Mouse (Mus musculus): ENCODE data around the gene Exosc7. TPM values are rescaled to one million over a fixed set of nuclear protein-coding genes. Genes with fewer than 3 reads are reported as not detected.

The Exosc7 gene
- polyA plus RNA-seq, 1 experiment from 2014 or later, result 71.3 TPM

- H3K4me3 ChIP-seq, result no peak overlapping the region
- H3K4me2 ChIP-seq, result no peak overlapping the region
- peak; percentile 64; the same call in 1 of the 2 replicates for ATAC-seq (ENCODE audit: insufficient number of reproducible peaks, low FRiP score)
- H3K9me3 ChIP-seq (replicated peaks), result peaks cover 14% of the 10 kb centered on the region
- H3K4me1 ChIP-seq (replicated peaks), result 0 out of 2 replicates have a peak, but pooled peaks cover 6% of the 10 kb centered on the region
- no peaks in the 10 kb centered on the region for H3K27me3 ChIP-seq (replicated peaks)
- H3K36me3 ChIP-seq, result peaks cover 80% of the 10 kb centered on the region
- WGBS, result 70% methylated on average over 5 of the region's 5 CpGs
- peak overlapping the region; percentile 19; the same call in 1 of the 2 replicates for H3K27ac ChIP-seq (ENCODE audit: poor library complexity, severe bottlenecking)
- no peak overlapping the region for H3K9ac ChIP-seq
These were observed 26.0 kb downstream of the Exosc7 start for GRCm38 (mm10) chr9:123138891-123139474.

GRCm38 (mm10) chr9:123139887-123140614, 27.0 kb downstream of the Exosc7 start:
- no peak overlapping the region for H3K4me2 ChIP-seq

GRCm38 (mm10) chr9:123148430-123148829, 35.4 kb downstream of the Exosc7 start:
- Histone ChIP-seq H3K36me3 (peaks cover 10% of the 10 kb centered on the region), H3K4me2 (no peak overlapping the region), H3K4me1 (replicated peaks) (0 out of 2 replicates have a peak, but pooled peaks cover 3% of the 10 kb centered on the region), H3K27ac (ENCODE audit: poor library complexity, severe bottlenecking) (no peak overlapping the region), H3K27me3 (replicated peaks) (no peaks in the 10 kb centered on the region), H3K9me3 (replicated peaks) (peaks cover 18% of the 10 kb centered on the region), H3K4me3 (no peak overlapping the region), H3K9ac (no peak overlapping the region)
- WGBS, result 76% methylated on average over 5 of the region's 5 CpGs
- no peak for ATAC-seq (ENCODE audit: insufficient number of reproducible peaks, low FRiP score)

More at GRCm38 (mm10) chr9:123139887-123140614, 27.0 kb downstream of the Exosc7 start:
- Histone ChIP-seq H3K36me3 (peaks cover 74% of the 10 kb centered on the region), H3K27me3 (replicated peaks) (no peaks in the 10 kb centered on the region), H3K27ac (ENCODE audit: poor library complexity, severe bottlenecking) (no peak overlapping the region), H3K4me3 (no peak overlapping the region), H3K9ac (no peak overlapping the region), H3K9me3 (replicated peaks) (peaks cover 19% of the 10 kb centered on the region), H3K4me1 (replicated peaks) (0 out of 2 replicates have a peak, but pooled peaks cover 6% of the 10 kb centered on the region)
- no peak for ATAC-seq (ENCODE audit: insufficient number of reproducible peaks, low FRiP score)
- WGBS, result 82% methylated on average over 4 of the region's 4 CpGs

GRCm38 (mm10) chr9:123150241-123151020, 37.4 kb downstream of the Exosc7 start, which contains the start of gene Clec3b:
Gene Clec3b, plus strand, starts transcription at chr9:123150946.
- Histone ChIP-seq H3K9me3 (replicated peaks) (peaks cover 3% of the 10 kb centered on the region), H3K9ac (no peak within 1 kb of the TSS), H3K4me3 (no peak within 1 kb of the TSS), H3K4me2 (no peak within 1 kb of the TSS), H3K27ac (ENCODE audit: poor library complexity, severe bottlenecking) (no peak within 1 kb of the TSS), H3K36me3 (no peaks in the 10 kb centered on the region; the same call in 1 of the 2 replicates), H3K27me3 (replicated peaks) (no peaks in the 10 kb centered on the region), H3K4me1 (replicated peaks) (0 out of 2 replicates have a peak, but pooled peaks cover 3% of the 10 kb centered on the region)
- ATAC-seq (ENCODE audit: insufficient number of reproducible peaks, low FRiP score), result no peak
- 76% methylated on average over 5 of the region's 5 CpGs for WGBS

- H3K4me3 ChIP-seq, result no peak overlapping the region
- no peak overlapping the region for H3K27ac ChIP-seq (ENCODE audit: poor library complexity, severe bottlenecking)
- H3K27me3 ChIP-seq (replicated peaks), result 0 out of 2 replicates have a peak, but pooled peaks cover 5% of the 10 kb centered on the region
- H3K4me2 ChIP-seq, result no peak overlapping the region
- no peak overlapping the region for H3K9ac ChIP-seq
- 0 out of 2 replicates have a peak, but pooled peaks cover 3% of the 10 kb centered on the region for H3K4me1 ChIP-seq (replicated peaks)
- no peak for ATAC-seq (ENCODE audit: insufficient number of reproducible peaks, low FRiP score)
- no peaks in the 10 kb centered on the region for H3K9me3 ChIP-seq (replicated peaks)
- no peaks in the 10 kb centered on the region for H3K36me3 ChIP-seq
- 41% methylated on average over 1 of the region's 1 CpGs for WGBS
These were observed 38.5 kb downstream of the Exosc7 start for GRCm38 (mm10) chr9:123151561-123151960.

GRCm38 (mm10) chr9:123152026-123152425, 39.0 kb downstream of the Exosc7 start:
- H3K27ac ChIP-seq (ENCODE audit: poor library complexity, severe bottlenecking), result no peak overlapping the region
- 0 out of 2 replicates have a peak, but pooled peaks cover 7% of the 10 kb centered on the region for H3K4me1 ChIP-seq (replicated peaks)
- no peak for ATAC-seq (ENCODE audit: insufficient number of reproducible peaks, low FRiP score)
- no peaks in the 10 kb centered on the region for H3K36me3 ChIP-seq
- no peak overlapping the region for H3K9ac ChIP-seq
- no peak overlapping the region for H3K4me3 ChIP-seq
- H3K9me3 ChIP-seq (replicated peaks), result no peaks in the 10 kb centered on the region
- H3K27me3 ChIP-seq (replicated peaks), result 0 out of 2 replicates have a peak, but pooled peaks cover 9% of the 10 kb centered on the region
- 44% methylated on average over 3 of the region's 3 CpGs for WGBS
- no peak overlapping the region for H3K4me2 ChIP-seq

GRCm38 (mm10) chr9:123153121-123153520, 40.1 kb downstream of the Exosc7 start:
- Histone ChIP-seq H3K9me3 (replicated peaks) (no peaks in the 10 kb centered on the region), H3K4me1 (replicated peaks) (0 out of 2 replicates have a peak, but pooled peaks cover 8% of the 10 kb centered on the region), H3K9ac (no peak overlapping the region), H3K4me3 (no peak overlapping the region), H3K36me3 (no peaks in the 10 kb centered on the region), H3K4me2 (no peak overlapping the region), H3K27ac (ENCODE audit: poor library complexity, severe bottlenecking) (no peak overlapping the region), H3K27me3 (replicated peaks) (0 out of 2 replicates have a peak, but pooled peaks cover 11% of the 10 kb centered on the region)
- 85% methylated on average over 2 of the region's 2 CpGs for WGBS
- ATAC-seq (ENCODE audit: insufficient number of reproducible peaks, low FRiP score), result no peak

GRCm38 (mm10) chr9:123156910-123157361, 43.9 kb downstream of the Exosc7 start:
- H3K4me1 ChIP-seq (replicated peaks), result 0 out of 2 replicates have a peak, but pooled peaks cover 5% of the 10 kb centered on the region
- H3K27me3 ChIP-seq (replicated peaks), result 0 out of 2 replicates have a peak, but pooled peaks cover 14% of the 10 kb centered on the region
- no peaks in the 10 kb centered on the region for H3K36me3 ChIP-seq
- peak; percentile 43; the same call in 1 of the 2 replicates for ATAC-seq (ENCODE audit: insufficient number of reproducible peaks, low FRiP score)
- H3K9me3 ChIP-seq (replicated peaks), result no peaks in the 10 kb centered on the region
- peak overlapping the region; percentile 62 for H3K4me2 ChIP-seq
- H3K9ac ChIP-seq, result peak overlapping the region; percentile 52; the same call in 1 of the 2 replicates
- H3K27ac ChIP-seq (ENCODE audit: poor library complexity, severe bottlenecking), result no peak overlapping the region
- H3K4me3 ChIP-seq, result peak overlapping the region; percentile 27
- WGBS, result 19% methylated on average over 30 of the region's 30 CpGs

GRCm38 (mm10) chr9:123157699-123158098, 44.7 kb downstream of the Exosc7 start:
- Histone ChIP-seq H3K4me3 (no peak overlapping the region), H3K4me2 (no peak overlapping the region), H3K9me3 (replicated peaks) (no peaks in the 10 kb centered on the region), H3K36me3 (no peaks in the 10 kb centered on the region), H3K27me3 (replicated peaks) (0 out of 2 replicates have a peak, but pooled peaks cover 14% of the 10 kb centered on the region), H3K4me1 (replicated peaks) (0 out of 2 replicates have a peak, but pooled peaks cover 5% of the 10 kb centered on the region), H3K9ac (no peak overlapping the region), H3K27ac (ENCODE audit: poor library complexity, severe bottlenecking) (no peak overlapping the region)
- ATAC-seq (ENCODE audit: insufficient number of reproducible peaks, low FRiP score), result no peak

GRCm38 (mm10) chr9:123158125-123158836, 45.3 kb downstream of the Exosc7 start:
- H3K4me2 ChIP-seq, result no peak overlapping the region
- WGBS, result 52% methylated on average over 8 of the region's 8 CpGs
- 0 out of 2 replicates have a peak, but pooled peaks cover 5% of the 10 kb centered on the region for H3K4me1 ChIP-seq (replicated peaks)
- H3K9ac ChIP-seq, result no peak overlapping the region
- H3K27ac ChIP-seq (ENCODE audit: poor library complexity, severe bottlenecking), result no peak overlapping the region
- no peaks in the 10 kb centered on the region for H3K9me3 ChIP-seq (replicated peaks)
- 0 out of 2 replicates have a peak, but pooled peaks cover 14% of the 10 kb centered on the region for H3K27me3 ChIP-seq (replicated peaks)
- H3K36me3 ChIP-seq, result no peaks in the 10 kb centered on the region
- no peak for ATAC-seq (ENCODE audit: insufficient number of reproducible peaks, low FRiP score)
- H3K4me3 ChIP-seq, result no peak overlapping the region
